Mouse (Mus musculus) bone marrow macrophage, adult 2 months (primary cell): ENCODE measurements at regions not wholly inside any gene's neighbourhood (a gene's known extent, or its start where the extent isn't known, plus 50 kb on each side); places are given as distances from the start of the nearest gene placed in this dataset.

ENCODE experiments used
- CTCF ChIP-seq: IDR thresholded peaks from 2 replicates; pipeline ENCODE4 v1.5.1; 2012; ENCODE audit warnings: low read depth, mild to moderate bottlenecking, low read length, moderate library complexity
- POLR2A ChIP-seq: IDR thresholded peaks from 2 replicates; pipeline ENCODE4 v1.6.1; 2012; ENCODE audit warnings: mild to moderate bottlenecking, low read depth, low read length, borderline replicate concordance

GRCm38 (mm10) chr10:17367026-17367425 lies 356.0 kb upstream of the Cited2 start:
- TF ChIP-seq CTCF (no peak), POLR2A (no peak)
